Mouse (Mus musculus): Measurements from ENCODE around the gene Trp53i11. TPM values are rescaled to one million over a fixed set of nuclear protein-coding genes. Genes with fewer than 3 reads are reported as not detected.
A peak's percentile ranks its signal among the peaks of the same experiment; 100 is the strongest.

Gene Trp53i11
- total and polyA plus RNA-seq, 3 experiments: not detected

- Histone ChIP-seq H3K36me3 (replicated peaks) (no peaks in the 10 kb centered on the region), H3K27me3 (ENCODE audit: insufficient read depth, low read length) (peaks cover 33% of the 10 kb centered on the region), H3K4me1 (ENCODE audit: insufficient read depth, low read depth, low read length) (peaks cover 27% of the 10 kb centered on the region), H3K4me3 (ENCODE audit: low read depth, low read length) (no peak overlapping the region), H3K9me3 (replicated peaks) (no peaks in the 10 kb centered on the region)
- DNase-seq (ENCODE audit: low spot score) (peak; percentile 15), ATAC-seq (ENCODE audit: extremely low read depth, insufficient number of reproducible peaks, low FRiP score, poor library complexity, severe bottlenecking) (peak; percentile 54; the same call in 1 of the 2 replicates)
- no peak for TF ChIP-seq CTCF (IDR thresholded peaks at IDR 0.05; ENCODE audit: low read depth, low read length)
- TF ChIP-seq GATA2 (IDR thresholded peaks at IDR 0.05; ENCODE audit: borderline replicate concordance, low read depth, low read length): no peak
- no peak for TF ChIP-seq POLR2AphosphoS5 (IDR thresholded peaks at IDR 0.05; ENCODE audit: insufficient replicate concordance, low read depth, low read length)
- TF ChIP-seq TAL1 (conservative IDR thresholded peaks at IDR 0.05; ENCODE audit: low read depth, low read length): no peak
- no peak for TF ChIP-seq GATA1 (IDR thresholded peaks at IDR 0.05; ENCODE audit: borderline replicate concordance, low read length)
Measured at GRCm38 (mm10) chr2:93161914-93162664, 25.3 kb upstream of the Trp53i11 start.

GRCm38 (mm10) chr2:93162791-93163190 lies 24.6 kb upstream of the Trp53i11 start:
- ATAC-seq (ENCODE audit: extremely low read depth, insufficient number of reproducible peaks, low FRiP score, poor library complexity, severe bottlenecking) (no peak), DNase-seq (ENCODE audit: low spot score) (no peak)
- H3K9me3 ChIP-seq (replicated peaks): no peaks in the 10 kb centered on the region
- H3K36me3 ChIP-seq (replicated peaks): no peaks in the 10 kb centered on the region
- H3K27me3 ChIP-seq (ENCODE audit: insufficient read depth, low read length): peaks cover 27% of the 10 kb centered on the region
- H3K4me1 ChIP-seq (ENCODE audit: insufficient read depth, low read depth, low read length): peaks cover 30% of the 10 kb centered on the region
- H3K4me3 ChIP-seq (ENCODE audit: low read depth, low read length): no peak overlapping the region
- TF ChIP-seq GATA2 (IDR thresholded peaks at IDR 0.05; ENCODE audit: borderline replicate concordance, low read depth, low read length) (no peak), CTCF (IDR thresholded peaks at IDR 0.05; ENCODE audit: low read depth, low read length) (no peak), TAL1 (conservative IDR thresholded peaks at IDR 0.05; ENCODE audit: low read depth, low read length) (no peak), POLR2AphosphoS5 (IDR thresholded peaks at IDR 0.05; ENCODE audit: insufficient replicate concordance, low read depth, low read length) (no peak)

- Histone ChIP-seq H3K27me3 (ENCODE audit: insufficient read depth, low read length) (peaks cover 24% of the 10 kb centered on the region), H3K36me3 (replicated peaks) (no peaks in the 10 kb centered on the region), H3K4me1 (ENCODE audit: insufficient read depth, low read depth, low read length) (peaks cover 30% of the 10 kb centered on the region), H3K4me3 (ENCODE audit: low read depth, low read length) (no peak overlapping the region), H3K9me3 (replicated peaks) (no peaks in the 10 kb centered on the region)
- no peak for DNase-seq (ENCODE audit: low spot score)
- no peak for ATAC-seq (ENCODE audit: extremely low read depth, insufficient number of reproducible peaks, low FRiP score, poor library complexity, severe bottlenecking)
- TF ChIP-seq GATA2 (IDR thresholded peaks at IDR 0.05; ENCODE audit: borderline replicate concordance, low read depth, low read length) (no peak), GATA1 (IDR thresholded peaks at IDR 0.05; ENCODE audit: borderline replicate concordance, low read length) (no peak)
Measured at GRCm38 (mm10) chr2:93163317-93163716, 24.0 kb upstream of the Trp53i11 start.

DNA sequence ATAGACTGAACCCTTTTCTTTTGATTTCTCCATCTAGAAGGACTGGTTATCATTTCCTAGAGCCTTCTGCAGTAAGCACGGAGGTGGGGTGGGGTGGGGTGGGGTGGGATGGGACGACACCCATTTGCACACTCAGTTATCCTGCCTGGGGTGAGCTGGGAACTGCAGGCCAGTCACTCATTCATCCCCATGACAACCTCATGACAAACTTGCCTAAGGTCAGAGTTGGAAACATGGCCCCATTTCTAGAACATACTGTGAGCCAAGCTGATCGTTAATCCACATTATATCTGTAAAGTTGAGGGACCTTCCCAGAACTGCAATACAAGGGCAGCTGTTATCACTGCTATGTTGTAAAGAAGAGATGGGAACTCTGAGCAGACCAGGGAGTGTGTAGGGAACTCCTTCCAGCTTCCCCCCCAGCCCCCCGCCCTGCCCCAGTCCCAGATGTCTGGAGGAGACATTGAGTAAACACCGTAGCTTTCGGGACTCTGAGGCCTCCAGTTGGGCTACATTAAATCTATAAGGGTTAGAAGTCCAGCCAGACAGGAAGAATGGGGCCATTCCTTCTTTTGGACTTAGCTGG lies 23.5 kb upstream of the Trp53i11 start:
- no peak for TF ChIP-seq TAL1 (conservative IDR thresholded peaks at IDR 0.05; ENCODE audit: low read depth, low read length)
- no peak for TF ChIP-seq GATA1 (IDR thresholded peaks at IDR 0.05; ENCODE audit: borderline replicate concordance, low read length)
- no peak for TF ChIP-seq GATA2 (IDR thresholded peaks at IDR 0.05; ENCODE audit: borderline replicate concordance, low read depth, low read length)
- TF ChIP-seq POLR2AphosphoS5 (IDR thresholded peaks at IDR 0.05; ENCODE audit: insufficient replicate concordance, low read depth, low read length): no peak
- no peak for TF ChIP-seq CTCF (IDR thresholded peaks at IDR 0.05; ENCODE audit: low read depth, low read length)
- DNase-seq (ENCODE audit: low spot score): no peak
- no peaks in the 10 kb centered on the region for H3K9me3 ChIP-seq (replicated peaks)
- no peak overlapping the region for H3K4me3 ChIP-seq (ENCODE audit: low read depth, low read length)
- H3K4me1 ChIP-seq (ENCODE audit: insufficient read depth, low read depth, low read length): peaks cover 30% of the 10 kb centered on the region
- no peaks in the 10 kb centered on the region for H3K36me3 ChIP-seq (replicated peaks)
- peaks cover 21% of the 10 kb centered on the region for H3K27me3 ChIP-seq (ENCODE audit: insufficient read depth, low read length)
- ATAC-seq (ENCODE audit: extremely low read depth, insufficient number of reproducible peaks, low FRiP score, poor library complexity, severe bottlenecking): no peak

DNA sequence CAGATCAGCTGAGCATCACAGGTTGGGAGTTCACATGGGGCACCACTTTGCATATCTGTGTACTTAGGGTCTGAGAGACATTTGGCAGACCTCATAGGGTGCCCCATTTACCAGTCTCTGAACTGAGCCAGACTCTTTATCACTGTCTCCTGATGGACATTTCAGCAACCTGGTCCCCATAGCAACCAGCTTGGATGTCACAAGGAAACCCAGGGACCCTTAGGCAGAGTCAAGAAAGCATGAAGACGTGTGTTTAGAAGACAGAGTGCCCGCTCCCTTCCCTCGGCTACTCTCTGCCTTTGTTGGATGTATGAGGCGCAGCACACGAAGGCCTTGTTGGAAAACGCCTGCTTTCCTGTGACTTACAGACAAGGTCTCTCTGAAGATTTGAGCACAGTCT lies 21.1 kb upstream of the Trp53i11 start:
- Histone ChIP-seq H3K4me1 (ENCODE audit: insufficient read depth, low read depth, low read length) (peaks cover 29% of the 10 kb centered on the region), H3K36me3 (replicated peaks) (no peaks in the 10 kb centered on the region), H3K27me3 (ENCODE audit: insufficient read depth, low read length) (peaks cover 9% of the 10 kb centered on the region), H3K4me3 (ENCODE audit: low read depth, low read length) (no peak overlapping the region), H3K9me3 (replicated peaks) (no peaks in the 10 kb centered on the region)
- ATAC-seq (ENCODE audit: extremely low read depth, insufficient number of reproducible peaks, low FRiP score, poor library complexity, severe bottlenecking) (no peak), DNase-seq (ENCODE audit: low spot score) (no peak)
- TF ChIP-seq POLR2AphosphoS5 (IDR thresholded peaks at IDR 0.05; ENCODE audit: insufficient replicate concordance, low read depth, low read length) (no peak), TAL1 (conservative IDR thresholded peaks at IDR 0.05; ENCODE audit: low read depth, low read length) (no peak), GATA1 (IDR thresholded peaks at IDR 0.05; ENCODE audit: borderline replicate concordance, low read length) (no peak), CTCF (IDR thresholded peaks at IDR 0.05; ENCODE audit: low read depth, low read length) (no peak), GATA2 (IDR thresholded peaks at IDR 0.05; ENCODE audit: borderline replicate concordance, low read depth, low read length) (no peak)

DNA sequence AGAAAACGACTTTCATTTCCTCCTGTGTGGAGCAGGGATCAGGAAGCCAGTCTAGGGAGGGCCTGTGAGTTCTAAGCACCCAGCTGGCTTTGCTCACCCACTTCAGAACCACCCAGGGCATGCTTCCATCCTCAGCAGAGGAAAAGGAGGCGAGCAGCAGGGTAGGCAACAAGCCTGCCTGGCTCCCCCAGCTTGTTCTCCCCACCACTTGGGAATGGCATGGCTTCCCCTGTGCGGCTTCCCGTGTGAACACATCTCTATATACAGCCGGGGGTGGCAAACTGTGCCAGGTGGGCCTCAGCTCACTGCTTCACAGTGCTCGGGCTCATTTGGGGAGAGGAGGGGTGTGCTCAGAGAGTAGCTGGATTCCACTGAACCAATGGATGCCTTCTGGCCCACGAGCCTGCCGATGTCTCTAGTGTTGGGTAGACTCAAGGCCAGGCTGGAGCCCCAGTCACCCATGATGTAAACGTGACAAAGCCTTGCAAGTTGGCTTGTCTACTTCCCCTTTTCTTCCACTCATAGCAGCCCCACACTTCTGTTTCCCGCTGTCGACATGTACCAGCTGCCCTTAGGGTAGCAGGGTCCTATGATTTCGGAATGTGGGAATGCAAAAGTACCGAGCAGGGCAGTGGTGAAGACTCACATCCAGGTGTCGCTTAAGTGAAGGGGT lies 20.5 kb upstream of the Trp53i11 start:
- H3K27me3 ChIP-seq (ENCODE audit: insufficient read depth, low read length): peaks cover 12% of the 10 kb centered on the region
- no peak for ATAC-seq (ENCODE audit: extremely low read depth, insufficient number of reproducible peaks, low FRiP score, poor library complexity, severe bottlenecking)

More for the DNA sequence above, 20.5 kb upstream of the Trp53i11 start:
- no peaks in the 10 kb centered on the region for H3K36me3 ChIP-seq (replicated peaks)
- H3K4me3 ChIP-seq (ENCODE audit: low read depth, low read length): no peak overlapping the region
- peaks cover 23% of the 10 kb centered on the region for H3K4me1 ChIP-seq (ENCODE audit: insufficient read depth, low read depth, low read length)
- no peaks in the 10 kb centered on the region for H3K9me3 ChIP-seq (replicated peaks)
- TF ChIP-seq CTCF (IDR thresholded peaks at IDR 0.05; ENCODE audit: low read depth, low read length) (no peak), GATA2 (IDR thresholded peaks at IDR 0.05; ENCODE audit: borderline replicate concordance, low read depth, low read length) (no peak), GATA1 (IDR thresholded peaks at IDR 0.05; ENCODE audit: borderline replicate concordance, low read length) (no peak), TAL1 (conservative IDR thresholded peaks at IDR 0.05; ENCODE audit: low read depth, low read length) (no peak), POLR2AphosphoS5 (IDR thresholded peaks at IDR 0.05; ENCODE audit: insufficient replicate concordance, low read depth, low read length) (no peak)
- DNase-seq (ENCODE audit: low spot score): peak; percentile 27

Data from G1E (cell line).